Mouse (Mus musculus) subcutaneous adipose tissue, adult 2 months (tissue): ENCODE results near the gene Hoxc8. TPM values are rescaled to one million over a fixed set of nuclear protein-coding genes. Genes with fewer than 3 reads are reported as not detected.

Experiments used
- polyA plus RNA-seq: library from polyadenylated mRNA; depleted of rRNA; stranded (reverse); fragments of >200 nt; gene quantifications from 2 replicates; pipeline ENCODE4 v1.2.3, GENCODE M21; 2012; ENCODE audit warnings: low replicate concordance; rRNA removed

The Hoxc8 gene
- 8.0 and 35.1 TPM in 2 replicates for polyA plus RNA-seq

GRCm38 (mm10) chr15:102990461-102991397 is at the start of gene Hoxc8:
Hoxc8 (plus strand) TSS chr15:102990607.

DNA sequence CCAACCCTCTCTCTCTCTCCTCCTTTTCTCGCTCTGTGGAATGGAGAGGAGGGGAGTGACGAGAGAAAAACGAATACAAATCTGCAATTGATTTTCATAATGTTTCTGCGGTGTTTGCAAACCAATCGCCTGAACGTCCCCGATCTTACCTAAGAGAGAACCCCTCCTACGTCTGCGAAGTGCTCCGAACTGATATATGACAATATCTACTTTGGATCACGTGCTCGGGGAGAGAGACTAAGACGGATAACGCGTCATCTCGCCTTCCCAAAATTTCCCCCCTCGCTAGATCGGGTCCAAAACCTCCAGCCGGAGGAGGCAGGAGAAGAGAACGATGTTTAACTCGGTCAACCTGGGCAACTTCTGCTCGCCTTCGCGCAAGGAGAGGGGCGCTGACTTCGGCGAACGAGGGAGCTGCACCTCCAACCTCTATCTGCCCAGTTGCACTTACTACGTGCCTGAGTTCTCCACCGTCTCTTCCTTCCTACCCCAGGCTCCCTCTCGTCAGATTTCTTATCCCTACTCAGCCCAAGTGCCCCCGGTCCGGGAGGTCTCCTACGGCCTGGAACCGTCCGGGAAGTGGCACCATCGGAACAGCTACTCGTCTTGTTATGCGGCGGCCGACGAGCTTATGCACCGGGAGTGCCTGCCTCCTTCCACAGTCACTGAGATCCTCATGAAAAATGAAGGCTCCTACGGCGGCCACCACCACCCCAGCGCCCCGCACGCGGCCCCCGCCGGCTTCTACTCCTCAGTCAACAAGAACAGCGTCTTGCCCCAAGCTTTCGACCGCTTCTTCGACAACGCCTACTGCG is 36.0 kb upstream of the Hoxc8 start, which contains the start of gene Hoxc11:
TSS of gene Hoxc11 (plus strand) at position 236 of the 815 bp plus-strand sequence.

DNA sequence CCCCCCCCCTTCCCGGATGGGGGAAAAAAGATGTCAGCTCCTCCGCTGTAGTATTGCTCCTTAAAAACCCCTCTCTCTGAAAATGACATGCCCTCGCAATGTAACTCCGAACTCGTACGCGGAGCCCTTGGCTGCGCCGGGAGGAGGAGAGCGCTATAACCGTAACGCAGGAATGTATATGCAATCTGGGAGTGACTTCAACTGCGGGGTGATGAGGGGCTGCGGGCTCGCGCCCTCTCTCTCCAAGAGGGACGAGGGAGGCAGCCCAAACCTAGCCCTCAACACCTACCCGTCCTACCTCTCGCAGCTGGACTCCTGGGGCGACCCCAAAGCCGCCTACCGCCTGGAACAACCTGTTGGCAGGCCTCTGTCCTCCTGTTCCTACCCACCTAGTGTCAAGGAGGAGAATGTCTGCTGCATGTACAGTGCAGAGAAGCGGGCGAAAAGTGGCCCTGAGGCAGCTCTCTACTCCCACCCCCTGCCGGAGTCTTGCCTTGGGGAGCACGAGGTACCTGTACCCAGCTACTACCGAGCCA is 23.6 kb upstream of the Hoxc8 start, which contains the start of gene Hoxc10:
TSS of gene Hoxc10 (plus strand) at position 21 of the 536 bp plus-strand sequence.

DNA sequence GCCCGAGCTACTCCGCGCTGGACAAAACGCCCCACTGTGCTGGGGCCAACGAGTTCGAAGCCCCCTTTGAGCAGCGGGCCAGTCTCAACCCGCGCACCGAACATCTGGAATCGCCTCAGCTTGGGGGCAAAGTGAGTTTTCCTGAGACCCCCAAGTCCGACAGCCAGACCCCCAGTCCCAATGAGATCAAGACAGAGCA is 23.2 kb upstream of the Hoxc8 start, which contains the start of gene Hoxc5:
TSS of gene Hoxc5 (plus strand) at position 132 of the 199 bp plus-strand sequence.

DNA sequence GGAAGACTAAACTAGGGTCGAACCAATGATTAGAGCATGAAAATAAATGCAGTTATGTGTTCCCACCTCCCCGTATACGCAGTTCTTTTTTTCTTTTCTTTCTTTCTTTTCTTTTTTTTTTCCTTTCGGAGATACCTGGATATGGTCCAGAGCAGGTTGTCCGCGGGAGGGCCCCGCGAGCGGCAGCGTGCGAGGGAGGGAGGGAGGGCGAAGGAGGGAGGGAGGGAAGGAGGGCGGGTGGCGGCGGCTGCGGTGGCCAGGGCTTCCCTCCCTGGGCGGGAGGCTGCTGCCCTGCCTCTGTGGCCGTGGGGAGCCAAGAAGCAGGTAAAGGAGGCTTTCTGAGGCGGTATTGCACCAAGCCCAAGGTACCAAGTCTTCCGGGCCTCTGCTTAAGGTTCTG is 14.2 kb upstream of the Hoxc8 start, which contains the start of gene Hoxc9:
TSS of gene Hoxc9 (plus strand) at position 269 of the 400 bp plus-strand sequence.

GRCm38 (mm10) chr15:102997939-102998355 is 7.5 kb downstream of the Hoxc8 start, which contains the start of gene Hoxc6:
Hoxc6 (plus strand) TSS chr15:102998257.

GRCm38 (mm10) chr15:103018636-103019035 is 28.2 kb downstream of the Hoxc8 start, which contains the start of gene Hoxc4:
Hoxc4 (plus strand) TSS chr15:103018934.

Other genes with a start within 250 kb of the Hoxc8 start
- not detected in 2 replicates for gene Hoxc13, start 69.5 kb upstream of the Hoxc8 start, polyA plus RNA-seq
- not detected in 2 replicates for gene Hoxc12, start 53.9 kb upstream of the Hoxc8 start, polyA plus RNA-seq
- gene Hoxc11, start 36.2 kb upstream of the Hoxc8 start, polyA plus RNA-seq: 0.89 and 2.2 TPM in 2 replicates
- 7.2 and 24.5 TPM in 2 replicates for gene Hoxc10, start 23.8 kb upstream of the Hoxc8 start, polyA plus RNA-seq
- gene Hoxc5, start 23.2 kb upstream of the Hoxc8 start, polyA plus RNA-seq: 4.7 and 14.5 TPM in 2 replicates
- gene Hoxc9, start 14.2 kb upstream of the Hoxc8 start, polyA plus RNA-seq: 3.5 and 6.2 TPM in 2 replicates
- gene Hoxc6, start 7.7 kb downstream of the Hoxc8 start, polyA plus RNA-seq: 17.5 and 41.7 TPM in 2 replicates
- gene Hoxc4, start 28.3 kb downstream of the Hoxc8 start, polyA plus RNA-seq: 2.0 and 3.9 TPM in 2 replicates
- 18.0 and 24.1 TPM in 2 replicates for gene Smug1, start 176.5 kb downstream of the Hoxc8 start, polyA plus RNA-seq
- gene Cbx5, start 249.2 kb downstream of the Hoxc8 start, polyA plus RNA-seq: 15.4 and 25.8 TPM in 2 replicates
- gene Hnrnpa1, start 249.8 kb downstream of the Hoxc8 start, polyA plus RNA-seq: 60.9 and 197 TPM in 2 replicates